Mouse (Mus musculus): ENCODE measurements at regions not wholly inside any gene's neighbourhood (a gene's known extent, or its start where the extent isn't known, plus 50 kb on each side); places are given as distances from the start of the nearest gene placed in this dataset.
"Not testable (repeated sequence)": the region's sequence is repeated elsewhere in the genome, so short reads cannot be mapped to it uniquely, and the experiment has no call there.

DNA sequence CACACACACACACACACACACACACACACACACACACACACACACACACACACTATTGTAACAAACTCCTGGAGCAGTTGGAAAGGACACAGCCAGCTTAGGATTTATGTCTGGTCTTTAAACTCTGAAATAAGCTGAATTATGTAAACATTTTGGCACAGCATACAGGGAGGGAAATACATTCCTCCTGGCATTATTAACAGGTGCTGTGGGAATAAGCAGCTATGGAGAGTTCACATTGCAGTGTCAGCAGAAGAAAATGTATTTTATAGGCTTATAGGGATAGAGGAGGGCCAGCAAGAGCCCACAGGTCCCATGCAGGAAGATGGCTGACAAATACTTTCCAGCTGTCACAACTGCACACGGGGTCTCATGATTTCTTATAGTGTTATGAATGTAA, 100.8 kb upstream of the Arhgap20 start:
- DNase-seq (ENCODE audit: low spot score): no peak

DNA sequence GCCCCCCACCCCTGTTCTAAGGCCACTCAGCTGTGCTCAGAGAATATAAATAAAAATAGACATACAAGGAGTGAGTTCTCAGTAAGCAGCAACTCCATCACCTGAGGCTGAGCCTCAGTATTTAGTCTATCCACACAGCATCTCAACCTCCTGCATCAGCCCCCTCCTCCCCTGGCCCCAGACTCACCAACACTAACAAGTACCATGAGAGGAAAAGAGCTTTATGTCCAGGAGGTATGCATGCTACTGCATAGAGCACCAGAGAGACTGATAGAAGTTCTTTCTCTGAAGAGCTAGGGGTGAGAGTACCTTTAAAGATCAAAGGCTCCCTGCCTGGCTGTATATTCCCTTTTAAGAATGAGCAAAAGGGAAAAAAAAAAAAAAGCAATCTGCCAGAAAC, 100.3 kb upstream of the Arhgap20 start:
- DNase-seq (ENCODE audit: low spot score): no peak

DNA sequence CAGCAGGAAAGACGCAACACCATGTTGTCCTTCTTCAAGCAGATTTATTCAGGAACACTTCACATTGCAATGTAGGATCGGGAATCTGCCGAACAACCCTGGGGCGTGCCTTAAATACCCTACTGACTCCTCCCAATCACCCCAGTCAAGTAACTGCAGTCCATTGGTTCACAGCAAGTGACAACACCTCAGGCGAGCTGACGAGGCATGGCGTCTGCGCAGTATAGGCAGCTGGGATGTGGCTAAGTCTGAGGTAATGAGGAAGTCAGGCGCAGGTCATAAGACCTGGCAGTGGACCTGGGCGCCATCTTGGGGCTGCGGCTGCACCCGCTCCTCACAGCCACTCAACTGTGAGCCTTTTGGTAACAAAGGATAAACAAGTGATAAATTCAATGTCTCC, 96.2 kb upstream of the Arhgap20 start:
- not testable (repeated sequence) for DNase-seq (ENCODE audit: low spot score)

DNA sequence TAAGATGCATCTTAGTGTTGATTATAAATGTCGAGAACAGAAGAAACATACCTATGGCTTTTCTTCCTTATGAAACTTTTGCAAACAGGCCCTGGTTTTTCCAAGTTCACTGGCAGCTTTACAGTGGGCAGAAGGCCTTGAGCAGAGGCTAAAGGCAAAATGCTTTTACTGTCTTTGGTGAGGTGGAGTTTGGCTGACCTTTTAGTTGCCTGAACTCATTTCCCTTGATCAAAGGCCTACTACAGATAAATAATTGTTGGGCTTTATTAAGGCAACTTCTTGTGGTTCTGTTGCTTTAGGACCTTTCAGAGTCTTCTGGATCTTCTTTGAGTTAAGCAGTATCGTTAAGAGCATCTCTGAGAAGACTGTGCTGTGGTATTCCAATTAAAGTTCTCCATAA, 94.6 kb upstream of the Arhgap20 start:
- no peak for DNase-seq (ENCODE audit: low spot score)

DNA sequence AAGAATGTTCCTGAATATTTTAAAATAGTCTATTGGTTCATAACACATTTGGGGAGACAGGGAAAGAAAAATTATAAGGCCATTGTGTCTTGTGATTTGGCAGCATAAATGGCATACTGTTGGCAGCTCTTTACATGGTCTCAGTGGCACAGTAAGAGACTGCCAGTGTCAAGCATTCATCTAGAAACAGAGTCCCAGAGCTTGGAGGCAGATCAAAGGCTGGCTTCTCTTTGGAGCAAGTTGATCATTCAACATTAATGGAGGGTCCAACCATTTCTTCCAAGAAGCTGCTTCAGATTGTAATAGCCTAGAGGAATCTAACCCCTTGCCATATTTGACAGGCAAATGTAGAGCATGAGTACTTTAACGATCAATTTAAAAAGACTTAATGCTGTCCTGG, 78.6 kb upstream of the Arhgap20 start:
- DNase-seq (ENCODE audit: low spot score): no peak

DNA sequence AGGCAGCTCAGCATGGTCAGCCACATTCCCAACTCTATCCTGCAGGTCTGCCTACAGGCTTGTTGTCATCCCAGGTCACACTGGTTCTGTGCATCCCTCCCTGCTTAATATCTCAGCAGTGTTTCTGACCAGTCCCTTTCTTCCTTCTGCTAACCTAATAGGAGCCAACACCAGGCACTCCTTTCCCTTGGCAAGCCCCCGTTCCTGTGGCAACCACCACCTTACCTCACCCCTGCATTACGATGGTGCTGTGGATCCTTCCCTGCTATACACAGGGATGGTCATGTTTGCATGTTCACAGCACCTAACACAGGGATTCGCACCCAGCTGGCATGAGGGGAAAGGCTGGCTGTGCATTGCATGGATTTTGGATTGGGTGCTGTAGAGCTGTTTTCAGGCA, 50.8 kb upstream of the Arhgap20 start:
- DNase-seq (ENCODE audit: low spot score): no peak
